Mouse (Mus musculus) heart, postnatal 0 days (tissue): ENCODE measurements at regions not wholly inside any gene's neighbourhood (a gene's known extent, or its start where the extent isn't known, plus 50 kb on each side); places are given as distances from the start of the nearest gene placed in this dataset.

Source experiments
- CTCF ChIP-seq: IDR thresholded peaks from 2 replicates; pipeline ENCODE4 v1.5.1; 2016; ENCODE audit warnings: antibody characterized with exemption, control low read depth, low read depth
- EP300 ChIP-seq: IDR thresholded peaks from 2 replicates; pipeline ENCODE4 v1.6.1; 2016; ENCODE audit warnings: antibody characterized with exemption, low read depth

DNA sequence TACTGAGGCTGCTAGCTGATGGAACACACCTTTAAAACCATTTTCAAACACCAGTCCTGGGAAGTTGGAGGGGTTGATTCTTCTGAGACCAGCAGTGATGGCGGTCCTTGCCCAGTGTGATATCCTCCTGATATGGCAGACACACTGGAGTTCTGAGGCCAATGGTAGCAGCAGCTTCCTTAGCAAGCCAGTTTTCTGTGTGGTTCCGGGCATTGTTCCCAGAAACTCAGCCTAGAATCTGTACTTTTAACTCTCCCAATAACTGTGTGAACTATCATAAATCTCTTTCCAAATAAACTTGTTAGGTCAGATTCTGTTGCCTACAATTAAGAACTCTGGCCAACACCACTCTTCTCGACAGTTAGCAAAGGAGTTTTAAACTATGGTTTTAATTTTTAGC, 593.1 kb upstream of the Acvr2a start:
- no peak for TF ChIP-seq CTCF
- no peak for TF ChIP-seq EP300
